In the genomic region with DNA sequence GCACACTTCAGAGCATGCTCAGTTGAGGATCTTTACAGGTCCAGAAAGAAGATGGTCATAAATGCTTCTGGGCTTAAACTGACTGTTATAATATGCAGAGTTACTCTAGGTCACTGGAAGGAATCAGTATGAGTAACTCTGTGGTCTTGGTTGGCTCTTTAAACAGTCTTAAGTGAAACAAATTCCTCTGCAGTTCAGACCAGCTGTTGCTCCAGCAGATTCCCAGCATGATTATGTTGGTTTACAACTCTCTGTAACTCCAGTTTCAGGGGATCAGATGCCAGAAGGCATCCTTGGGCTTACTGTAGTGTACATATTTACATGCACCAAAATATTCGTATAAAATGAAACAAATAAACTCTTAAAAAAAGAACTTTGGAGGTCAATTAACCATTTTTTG, we compare ENCODE assay signal across 25 mouse cellular contexts.
A peak's percentile ranks its signal among the peaks of the same experiment; 100 is the strongest.
DNase-seq lines count a peak whose midpoint lies in the region; ATAC-seq and TF ChIP-seq lines count a peak whose summit lies in the region.
"Had no signal": no experiment of that assay in that cellular context is flagged by ENCODE, and none has a peak within 500 bp of the region (broad histone marks: within the 10 kb centered on the region; RNA-seq: fewer than 3 reads in every experiment).

No protein-coding gene starts in this region.

- H3K36me3 ChIP-seq in intestine, embryonic 16.5 days (ENCODE audit: control insufficient read depth, insufficient read depth, low read length), result no peaks in the 10 kb centered on the region
- no peaks in the 10 kb centered on the region for H3K36me3 ChIP-seq in intestine, postnatal 0 days (ENCODE audit: control insufficient read depth, insufficient read depth)
- no peaks in the 10 kb centered on the region for H3K36me3 ChIP-seq in lung, embryonic 14.5 days (ENCODE audit: insufficient read depth)
- H3K36me3 ChIP-seq: embryonic facial prominence, embryonic 12.5 days; heart, embryonic 10.5 days; heart, embryonic 13.5 days; hindbrain, embryonic 12.5 days; hindbrain, embryonic 15.5 days had no signal

- no peak overlapping the region for H3K9ac ChIP-seq in intestine, embryonic 16.5 days (ENCODE audit: low read depth, low read length)
- H3K9ac ChIP-seq in intestine, postnatal 0 days (ENCODE audit: low read depth, low read length), result no peak overlapping the region
- H3K9ac ChIP-seq in lung, embryonic 14.5 days, result no peak overlapping the region
- H3K9ac ChIP-seq: embryonic facial prominence, embryonic 12.5 days; forebrain, postnatal 0 days; heart, embryonic 13.5 days; hindbrain, embryonic 12.5 days; hindbrain, embryonic 15.5 days had no signal

- H3K27me3 ChIP-seq in intestine, embryonic 16.5 days (replicated peaks; ENCODE audit: control insufficient read depth, insufficient read depth, low read length), result no peaks in the 10 kb centered on the region
- H3K27me3 ChIP-seq in intestine, postnatal 0 days (replicated peaks; ENCODE audit: control insufficient read depth, insufficient read depth, low read length), result no peaks in the 10 kb centered on the region
- no peaks in the 10 kb centered on the region for H3K27me3 ChIP-seq in lung, embryonic 14.5 days (ENCODE audit: insufficient read depth, low read length)
- H3K27me3 ChIP-seq: embryonic facial prominence, embryonic 12.5 days; heart, embryonic 13.5 days; hindbrain, embryonic 12.5 days; hindbrain, embryonic 15.5 days had no signal

- TF ChIP-seq CTCF in intestine, postnatal 0 days (IDR thresholded peaks at IDR 0.05; ENCODE audit: low read depth), result no peak
- no peak for TF ChIP-seq CTCF in lung, embryonic 14.5 days (IDR thresholded peaks at IDR 0.05; ENCODE audit: low read depth)
- TF ChIP-seq CTCF in embryonic fibroblast, embryonic 13.5 days (IDR thresholded peaks at IDR 0.05; ENCODE audit: borderline replicate concordance, insufficient read depth, low read length), result no peak

- no peak overlapping the region for H3K4me3 ChIP-seq in intestine, embryonic 16.5 days (ENCODE audit: low read length)
- no peak overlapping the region for H3K4me3 ChIP-seq in intestine, postnatal 0 days (ENCODE audit: low read depth, low read length)
- no peak overlapping the region for H3K4me3 ChIP-seq in lung, embryonic 14.5 days (ENCODE audit: low read depth, low read length)
- no peak overlapping the region for H3K4me3 ChIP-seq in embryonic fibroblast, embryonic 13.5 days (ENCODE audit: insufficient read depth, low read length)
- H3K4me3 ChIP-seq: embryonic facial prominence, embryonic 12.5 days; heart, adult 2 months; heart, embryonic 10.5 days; heart, embryonic 13.5 days; hindbrain, embryonic 12.5 days; hindbrain, embryonic 15.5 days had no signal

- 55% methylated on average over 1 of the region's 1 CpGs for WGBS in intestine, embryonic 16.5 days
- 54% methylated on average over 1 of the region's 1 CpGs for WGBS in intestine, postnatal 0 days
- 53% methylated on average over 1 of the region's 1 CpGs for WGBS in lung, embryonic 14.5 days

- ATAC-seq in intestine, embryonic 16.5 days, result peak; percentile 23; the same call in 1 of the 2 replicates
- ATAC-seq in intestine, postnatal 0 days, result no peak
- no peak for ATAC-seq in lung, embryonic 14.5 days (ENCODE audit: insufficient read depth)
- ATAC-seq: activated CD4-positive, CD25-positive, alpha-beta regulatory T cell, adult 4 months; CD4-positive, CD25-positive, alpha-beta regulatory T cell, adult 4 months; forebrain, embryonic 14.5 days; forebrain, postnatal 0 days had no signal

- no peak overlapping the region for H3K4me2 ChIP-seq in intestine, embryonic 16.5 days (ENCODE audit: low read depth, low read length)
- H3K4me2 ChIP-seq in intestine, postnatal 0 days (replicated peaks; ENCODE audit: low read depth), result no peak overlapping the region
- no peak overlapping the region for H3K4me2 ChIP-seq in lung, embryonic 14.5 days
- H3K4me2 ChIP-seq: embryonic facial prominence, embryonic 12.5 days; heart, embryonic 13.5 days; hindbrain, embryonic 12.5 days; hindbrain, embryonic 15.5 days had no signal

- no peak for TF ChIP-seq POLR2A in embryonic fibroblast, embryonic 13.5 days (IDR thresholded peaks at IDR 0.05; ENCODE audit: low read depth, low read length)

- no peaks in the 10 kb centered on the region for H3K4me1 ChIP-seq in intestine, embryonic 16.5 days (ENCODE audit: control insufficient read depth, insufficient read depth, low read length)
- H3K4me1 ChIP-seq in intestine, postnatal 0 days (replicated peaks; ENCODE audit: control insufficient read depth, insufficient read depth, low read length), result no peaks in the 10 kb centered on the region
- no peaks in the 10 kb centered on the region for H3K4me1 ChIP-seq in lung, embryonic 14.5 days (ENCODE audit: insufficient read depth)
- no peaks in the 10 kb centered on the region for H3K4me1 ChIP-seq in embryonic fibroblast, embryonic 13.5 days (ENCODE audit: control insufficient read depth, insufficient read depth, low read length)
- H3K4me1 ChIP-seq: embryonic facial prominence, embryonic 12.5 days; heart, embryonic 10.5 days; heart, embryonic 13.5 days; hindbrain, embryonic 12.5 days; hindbrain, embryonic 15.5 days had no signal

- peak; percentile 11 for DNase-seq in lung, embryonic 14.5 days
- no peak for DNase-seq in lung, postnatal 14 days
- DNase-seq in mesoderm, embryonic 11.5 days (ENCODE audit: low read depth, low spot score), result peak; percentile 8
- no peak for DNase-seq in urinary bladder, adult 18-20 months (ENCODE audit: low spot score in 2 of 2)
- DNase-seq in cerebellum, adult 8-10 months, result no peak
- DNase-seq: adrenal gland, adult 8-10 months; adrenal gland, postnatal 25 days; cerebellum, adult 11-12 months; cerebellum, adult 9-10 months; cerebellum, postnatal 14 days; forebrain, postnatal 0 days; gastrocnemius, postnatal 10 days; gastrocnemius, postnatal 36 days; heart, adult 2 months had no signal

- H3K9me3 ChIP-seq in intestine, embryonic 16.5 days (ENCODE audit: control insufficient read depth, low read length), result no peaks in the 10 kb centered on the region
- H3K9me3 ChIP-seq in intestine, postnatal 0 days (ENCODE audit: control insufficient read depth), result no peaks in the 10 kb centered on the region
- no peaks in the 10 kb centered on the region for H3K9me3 ChIP-seq in lung, embryonic 14.5 days (ENCODE audit: low read depth, low read length)
- H3K9me3 ChIP-seq: embryonic facial prominence, embryonic 12.5 days; heart, embryonic 10.5 days; heart, embryonic 13.5 days; hindbrain, embryonic 12.5 days; hindbrain, embryonic 15.5 days had no signal

- H3K27ac ChIP-seq in intestine, embryonic 16.5 days (ENCODE audit: low read length), result no peak overlapping the region
- H3K27ac ChIP-seq in intestine, postnatal 0 days (ENCODE audit: low read depth, low read length), result no peak overlapping the region
- no peak overlapping the region for H3K27ac ChIP-seq in lung, embryonic 14.5 days (ENCODE audit: low read depth)
- peak overlapping the region; percentile 32; the same call in 1 of the 2 replicates for H3K27ac ChIP-seq in embryonic fibroblast, embryonic 13.5 days (ENCODE audit: insufficient read depth, low read length)
- H3K27ac ChIP-seq: embryonic facial prominence, embryonic 12.5 days; heart, adult 2 months; heart, embryonic 10.5 days; heart, embryonic 13.5 days; hindbrain, embryonic 12.5 days; hindbrain, embryonic 15.5 days had no signal

Comparison
In these comparisons a context has a peak if more than half of its experiments do, and no peak if none do; other contexts are left out.
1. DNase-seq: peak in lung, embryonic 14.5 days (single experiment) and mesoderm, embryonic 11.5 days (single experiment); none in lung, postnatal 14 days (single experiment), urinary bladder, adult 18-20 months (0 of 2) and cerebellum, adult 8-10 months (single experiment).